Mouse (Mus musculus): Measurements from ENCODE around the gene Gsg1l. TPM values are rescaled to one million over a fixed set of nuclear protein-coding genes. Genes with fewer than 3 reads are reported as not detected.

The Gsg1l gene
- polyA plus RNA-seq, 1 experiment from 2014 or later, result 5.4 TPM

GRCm38 (mm10) chr7:126076935-126077334, 5.3 kb downstream of the Gsg1l start:
- H3K9ac ChIP-seq (replicated peaks), result no peak overlapping the region
- no peaks in the 10 kb centered on the region for H3K36me3 ChIP-seq
- H3K27ac ChIP-seq (replicated peaks), result no peak overlapping the region
- H3K4me1 ChIP-seq, result peaks cover 13% of the 10 kb centered on the region
- WGBS, result 83% methylated on average over 1 of the region's 1 CpGs
- peaks cover 23% of the 10 kb centered on the region for H3K27me3 ChIP-seq
- no peak for ATAC-seq (replicated peaks)
- H3K4me2 ChIP-seq (replicated peaks), result no peak overlapping the region
- no peak overlapping the region for H3K4me3 ChIP-seq
- no peaks in the 10 kb centered on the region for H3K9me3 ChIP-seq

- 84% methylated on average over 9 of the region's 9 CpGs for WGBS
- no peak overlapping the region for H3K9ac ChIP-seq (replicated peaks)
- H3K4me3 ChIP-seq, result no peak overlapping the region
- no peaks in the 10 kb centered on the region for H3K9me3 ChIP-seq
- H3K36me3 ChIP-seq, result no peaks in the 10 kb centered on the region
- no peaks in the 10 kb centered on the region for H3K4me1 ChIP-seq
- peaks cover 4% of the 10 kb centered on the region for H3K27me3 ChIP-seq
- no peak overlapping the region for H3K4me2 ChIP-seq (replicated peaks)
- no peak overlapping the region for H3K27ac ChIP-seq (replicated peaks)
- no peak for ATAC-seq (replicated peaks)
Observed at GRCm38 (mm10) chr7:126075058-126075457, 7.2 kb downstream of the Gsg1l start.

GRCm38 (mm10) chr7:126070321-126070720, 11.9 kb downstream of the Gsg1l start:
- H3K4me1 ChIP-seq, result peaks cover 4% of the 10 kb centered on the region; the same call in 1 of the 2 replicates
- H3K27ac ChIP-seq (replicated peaks), result no peak overlapping the region
- H3K27me3 ChIP-seq, result no peaks in the 10 kb centered on the region
- ATAC-seq (replicated peaks), result no peak
- H3K36me3 ChIP-seq, result no peaks in the 10 kb centered on the region
- WGBS, result 98% methylated on average over 4 of the region's 4 CpGs
- no peaks in the 10 kb centered on the region for H3K9me3 ChIP-seq
- no peak overlapping the region for H3K4me3 ChIP-seq
- no peak overlapping the region for H3K9ac ChIP-seq (replicated peaks)
- no peak overlapping the region for H3K4me2 ChIP-seq (replicated peaks)

GRCm38 (mm10) chr7:126066777-126067176, 15.4 kb downstream of the Gsg1l start:
- H3K4me2 ChIP-seq (replicated peaks), result no peak overlapping the region
- peak; percentile 35; the same call in 1 of the 2 replicates for ATAC-seq (replicated peaks)

GRCm38 (mm10) chr7:126065243-126065876, 16.9 kb downstream of the Gsg1l start:
- Histone ChIP-seq H3K27me3 (no peaks in the 10 kb centered on the region), H3K4me3 (no peak overlapping the region), H3K4me1 (peaks cover 6% of the 10 kb centered on the region), H3K9ac (replicated peaks) (no peak overlapping the region), H3K9me3 (no peaks in the 10 kb centered on the region), H3K4me2 (replicated peaks) (no peak overlapping the region), H3K36me3 (no peaks in the 10 kb centered on the region), H3K27ac (replicated peaks) (no peak overlapping the region)
- 75% methylated on average over 5 of the region's 5 CpGs for WGBS
- no peak for ATAC-seq (replicated peaks)

More at GRCm38 (mm10) chr7:126066777-126067176, 15.4 kb downstream of the Gsg1l start:
- WGBS, result 42% methylated on average over 14 of the region's 14 CpGs
- no peaks in the 10 kb centered on the region for H3K9me3 ChIP-seq
- H3K9ac ChIP-seq (replicated peaks), result no peak overlapping the region
- no peaks in the 10 kb centered on the region for H3K27me3 ChIP-seq
- no peaks in the 10 kb centered on the region for H3K36me3 ChIP-seq
- peak overlapping the region; percentile 57 for H3K27ac ChIP-seq (replicated peaks)
- peaks cover 6% of the 10 kb centered on the region for H3K4me1 ChIP-seq
- H3K4me3 ChIP-seq, result no peak overlapping the region

- H3K27me3 ChIP-seq, result no peaks in the 10 kb centered on the region
- peaks cover 13% of the 10 kb centered on the region for H3K4me1 ChIP-seq
- peak; percentile 46; the same call in 1 of the 2 replicates for ATAC-seq (replicated peaks)
- no peak overlapping the region for H3K4me3 ChIP-seq
- no peaks in the 10 kb centered on the region for H3K9me3 ChIP-seq
- no peaks in the 10 kb centered on the region for H3K36me3 ChIP-seq
- H3K4me2 ChIP-seq (replicated peaks), result no peak overlapping the region
- 16% methylated on average over 4 of the region's 4 CpGs for WGBS
- H3K9ac ChIP-seq (replicated peaks), result no peak overlapping the region
- H3K27ac ChIP-seq (replicated peaks), result no peak overlapping the region
Observed at GRCm38 (mm10) chr7:126062228-126062627, 20.0 kb downstream of the Gsg1l start.

GRCm38 (mm10) chr7:126058918-126059317, 23.3 kb downstream of the Gsg1l start:
- 27% methylated on average over 7 of the region's 7 CpGs for WGBS
- Histone ChIP-seq H3K4me3 (no peak overlapping the region), H3K9ac (replicated peaks) (no peak overlapping the region), H3K36me3 (no peaks in the 10 kb centered on the region), H3K27ac (replicated peaks) (no peak overlapping the region), H3K4me2 (replicated peaks) (no peak overlapping the region), H3K4me1 (peaks cover 15% of the 10 kb centered on the region), H3K9me3 (no peaks in the 10 kb centered on the region), H3K27me3 (no peaks in the 10 kb centered on the region)
- 0 out of 2 replicates have a peak, but pooled peaks have one; percentile 35 for ATAC-seq (replicated peaks)

- Histone ChIP-seq H3K36me3 (no peaks in the 10 kb centered on the region), H3K27ac (replicated peaks) (no peak overlapping the region), H3K4me1 (peaks cover 17% of the 10 kb centered on the region), H3K27me3 (no peaks in the 10 kb centered on the region), H3K9ac (replicated peaks) (no peak overlapping the region), H3K9me3 (no peaks in the 10 kb centered on the region), H3K4me2 (replicated peaks) (no peak overlapping the region), H3K4me3 (no peak overlapping the region)
- no peak for ATAC-seq (replicated peaks)
- 68% methylated on average over 10 of the region's 10 CpGs for WGBS
Observed at GRCm38 (mm10) chr7:126057332-126057914, 24.8 kb downstream of the Gsg1l start.

- no peak overlapping the region for H3K27ac ChIP-seq (replicated peaks)
- no peak overlapping the region for H3K4me2 ChIP-seq (replicated peaks)
- 22% methylated on average over 6 of the region's 6 CpGs for WGBS
- H3K4me3 ChIP-seq, result no peak overlapping the region
- no peaks in the 10 kb centered on the region for H3K27me3 ChIP-seq
- no peak for ATAC-seq (replicated peaks)
- H3K9ac ChIP-seq (replicated peaks), result no peak overlapping the region
- no peaks in the 10 kb centered on the region for H3K36me3 ChIP-seq
- peaks cover 20% of the 10 kb centered on the region for H3K4me1 ChIP-seq
- no peaks in the 10 kb centered on the region for H3K9me3 ChIP-seq
Observed at GRCm38 (mm10) chr7:126054574-126054973, 27.6 kb downstream of the Gsg1l start.

GRCm38 (mm10) chr7:126053618-126054017, 28.6 kb downstream of the Gsg1l start:
- H3K4me3 ChIP-seq, result no peak overlapping the region
- H3K4me2 ChIP-seq (replicated peaks), result no peak overlapping the region
- H3K36me3 ChIP-seq, result no peaks in the 10 kb centered on the region
- no peak overlapping the region for H3K9ac ChIP-seq (replicated peaks)
- H3K27me3 ChIP-seq, result no peaks in the 10 kb centered on the region
- H3K27ac ChIP-seq (replicated peaks), result no peak overlapping the region
- peaks cover 14% of the 10 kb centered on the region for H3K4me1 ChIP-seq
- ATAC-seq (replicated peaks), result no peak
- no peaks in the 10 kb centered on the region for H3K9me3 ChIP-seq
- WGBS, result 68% methylated on average over 7 of the region's 7 CpGs

GRCm38 (mm10) chr7:126051910-126052309, 30.3 kb downstream of the Gsg1l start:
- Histone ChIP-seq H3K9ac (replicated peaks) (no peak overlapping the region), H3K4me3 (no peak overlapping the region), H3K36me3 (no peaks in the 10 kb centered on the region), H3K9me3 (no peaks in the 10 kb centered on the region), H3K27me3 (no peaks in the 10 kb centered on the region), H3K4me1 (peaks cover 13% of the 10 kb centered on the region; the same call in 1 of the 2 replicates), H3K4me2 (replicated peaks) (no peak overlapping the region), H3K27ac (replicated peaks) (no peak overlapping the region)
- no peak for ATAC-seq (replicated peaks)
- WGBS, result 45% methylated on average over 6 of the region's 6 CpGs

- no peak overlapping the region for H3K9ac ChIP-seq (replicated peaks)
- no peak for ATAC-seq (replicated peaks)
- peaks cover 15% of the 10 kb centered on the region for H3K4me1 ChIP-seq
- H3K36me3 ChIP-seq, result no peaks in the 10 kb centered on the region
- H3K27me3 ChIP-seq, result no peaks in the 10 kb centered on the region
- 96% methylated on average over 6 of the region's 6 CpGs for WGBS
- no peak overlapping the region for H3K27ac ChIP-seq (replicated peaks)
- H3K4me3 ChIP-seq, result no peak overlapping the region
- H3K4me2 ChIP-seq (replicated peaks), result no peak overlapping the region
- H3K9me3 ChIP-seq, result no peaks in the 10 kb centered on the region
Observed at GRCm38 (mm10) chr7:126045077-126045476, 37.1 kb downstream of the Gsg1l start.
